Mouse (Mus musculus): ENCODE measurements around the gene Pdzd3. TPM values are rescaled to one million over a fixed set of nuclear protein-coding genes. Genes with fewer than 3 reads are reported as not detected.
A peak's percentile ranks its signal among the peaks of the same experiment; 100 is the strongest.

Pdzd3 gene
- polyA plus RNA-seq, 1 experiment from 2014 or later: not detected

DNA sequence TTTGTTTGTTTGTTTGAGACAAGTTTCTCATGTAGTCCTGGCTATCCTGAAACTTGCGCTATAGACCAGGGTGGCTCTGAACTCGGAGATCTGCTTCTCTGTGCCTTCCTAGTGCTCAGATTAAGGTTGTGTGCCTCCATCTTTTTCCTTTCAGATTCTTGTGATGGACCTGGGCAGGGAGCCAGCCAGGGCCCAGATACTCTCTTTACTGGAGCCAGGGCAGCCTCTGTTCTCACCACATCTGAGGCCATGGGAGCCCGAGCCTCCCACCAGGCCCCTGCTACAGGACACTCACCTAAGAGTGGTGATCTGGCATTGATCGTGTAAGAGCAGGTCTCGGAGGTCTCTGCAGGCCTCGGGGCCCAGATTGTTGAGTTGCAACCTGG, 3.9 kb upstream of the Pdzd3 start:
- H3K4me1 ChIP-seq (ENCODE audit: insufficient read depth): peaks cover 15% of the 10 kb centered on the region
- peak overlapping the region; percentile 37; the same call in 1 of the 2 replicates for H3K27ac ChIP-seq (ENCODE audit: low read depth)
- H3K9ac ChIP-seq (replicated peaks): no peak overlapping the region
- ATAC-seq: no peak
- WGBS (ENCODE audit: insufficient replicate concordance): 66% methylated on average over 6 of the region's 6 CpGs
- H3K4me3 ChIP-seq (ENCODE audit: low read depth, low read length): no peak overlapping the region
- no peaks in the 10 kb centered on the region for H3K9me3 ChIP-seq (ENCODE audit: low read length)
- H3K27me3 ChIP-seq (ENCODE audit: insufficient read depth, low read length): no peaks in the 10 kb centered on the region
- no peak overlapping the region for H3K4me2 ChIP-seq (ENCODE audit: low read depth, low read length)
- TF ChIP-seq CTCF (IDR thresholded peaks at IDR 0.05; ENCODE audit: low read depth) (no peak), EP300 (IDR thresholded peaks at IDR 0.05; ENCODE audit: low read depth) (no peak)
- DNase-seq: no peak
- H3K36me3 ChIP-seq (replicated peaks; ENCODE audit: insufficient read depth, low read length): 0 out of 2 replicates have a peak, but pooled peaks cover 6% of the 10 kb centered on the region

DNA sequence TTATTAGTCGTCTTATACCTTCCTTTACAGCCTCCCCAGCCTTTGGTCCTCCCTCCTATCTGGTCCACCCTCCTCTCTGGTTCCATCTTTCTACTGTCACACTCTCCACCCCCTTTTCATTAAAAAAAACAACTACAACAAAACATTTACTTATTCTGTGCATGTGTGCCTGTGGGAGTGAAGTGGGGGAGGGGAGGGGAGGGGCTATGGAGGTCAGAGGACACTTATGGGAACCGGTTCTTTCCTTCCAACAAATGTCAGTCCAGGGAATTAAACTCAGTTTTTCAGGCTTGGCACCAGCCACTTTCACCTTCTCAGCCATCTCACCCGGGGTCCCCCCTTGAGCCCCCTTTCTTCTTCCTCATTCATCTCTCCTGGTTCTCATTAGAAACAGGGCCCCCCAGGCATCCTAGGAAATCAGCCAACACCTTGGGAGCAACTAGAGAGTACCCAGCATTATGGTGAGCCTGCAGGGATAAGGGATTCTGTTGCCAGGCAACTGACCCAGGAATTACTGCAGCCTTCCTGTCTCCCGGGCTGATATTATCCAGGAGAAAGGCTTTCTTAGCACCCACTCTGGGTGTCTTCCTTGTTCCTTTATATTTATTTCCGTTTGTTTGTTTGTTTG, 3.4 kb upstream of the Pdzd3 start:
- TF ChIP-seq CTCF (IDR thresholded peaks at IDR 0.05; ENCODE audit: low read depth): no peak
- TF ChIP-seq EP300 (IDR thresholded peaks at IDR 0.05; ENCODE audit: low read depth): no peak
- H3K27me3 ChIP-seq (ENCODE audit: insufficient read depth, low read length): no peaks in the 10 kb centered on the region
- DNase-seq (no peak), ATAC-seq (no peak)
- H3K4me3 ChIP-seq (ENCODE audit: low read depth, low read length): no peak overlapping the region
- no peak overlapping the region for H3K27ac ChIP-seq (ENCODE audit: low read depth)
- peaks cover 16% of the 10 kb centered on the region for H3K4me1 ChIP-seq (ENCODE audit: insufficient read depth)
- 48% methylated on average over 5 of the region's 5 CpGs for WGBS (ENCODE audit: insufficient replicate concordance)
- H3K4me2 ChIP-seq (ENCODE audit: low read depth, low read length): no peak overlapping the region
- 0 out of 2 replicates have a peak, but pooled peaks cover 6% of the 10 kb centered on the region for H3K36me3 ChIP-seq (replicated peaks; ENCODE audit: insufficient read depth, low read length)
- no peaks in the 10 kb centered on the region for H3K9me3 ChIP-seq (ENCODE audit: low read length)
- H3K9ac ChIP-seq (replicated peaks): no peak overlapping the region

DNA sequence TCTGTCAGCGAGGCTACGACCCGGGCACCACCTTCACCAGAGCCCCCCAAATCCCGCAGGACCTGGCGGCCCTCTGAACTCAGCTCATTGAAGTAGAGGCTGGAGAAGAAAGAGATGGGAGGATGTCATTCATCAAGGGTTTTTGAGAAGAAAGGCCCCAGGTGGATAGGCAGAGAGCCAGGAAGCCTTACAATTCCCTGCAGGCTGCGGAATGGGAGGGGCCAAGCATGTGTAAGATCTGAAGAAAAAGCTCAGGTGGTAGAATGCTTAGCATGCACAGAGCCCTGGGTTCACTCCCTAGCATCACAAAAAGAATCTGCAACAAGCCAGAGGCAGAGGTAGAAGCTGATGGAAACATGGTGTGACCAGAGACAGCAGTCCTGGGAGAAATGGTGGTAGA, 2.2 kb upstream of the Pdzd3 start:
- 88% methylated on average over 6 of the region's 6 CpGs for WGBS (ENCODE audit: insufficient replicate concordance)
- TF ChIP-seq CTCF (IDR thresholded peaks at IDR 0.05; ENCODE audit: low read depth) (no peak), EP300 (IDR thresholded peaks at IDR 0.05; ENCODE audit: low read depth) (no peak)

DNA sequence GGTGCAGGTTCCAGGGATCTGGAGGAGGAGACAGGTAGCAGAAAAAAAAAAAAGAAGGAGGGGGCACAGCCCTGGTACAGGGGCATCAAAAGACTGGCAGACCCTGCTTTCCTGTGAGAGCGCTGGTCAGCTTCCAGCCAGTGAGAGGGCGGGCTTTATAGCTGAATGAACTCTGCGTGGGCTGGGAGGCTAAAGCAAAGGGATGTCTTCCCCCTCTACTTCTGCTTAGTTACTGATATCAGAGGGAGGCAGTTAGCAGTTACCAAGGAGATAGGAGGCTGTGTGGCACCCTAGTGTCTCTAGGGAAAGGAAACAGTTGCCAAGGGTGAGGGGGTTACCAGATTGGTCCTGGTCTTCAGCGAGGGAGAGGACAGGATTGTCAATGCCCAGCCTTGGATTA, 826 bp downstream of the Pdzd3 start:
- no peak overlapping the region; the same call in 1 of the 2 replicates for H3K9ac ChIP-seq (replicated peaks)
- 44% methylated on average over 4 of the region's 4 CpGs for WGBS (ENCODE audit: insufficient replicate concordance)
- H3K4me3 ChIP-seq (ENCODE audit: low read depth, low read length): no peak overlapping the region
- H3K36me3 ChIP-seq (replicated peaks; ENCODE audit: insufficient read depth, low read length): 0 out of 2 replicates have a peak, but pooled peaks cover 6% of the 10 kb centered on the region
- peaks cover 3% of the 10 kb centered on the region for H3K4me1 ChIP-seq (ENCODE audit: insufficient read depth)
- no peaks in the 10 kb centered on the region for H3K27me3 ChIP-seq (ENCODE audit: insufficient read depth, low read length)
- no peak overlapping the region for H3K27ac ChIP-seq (ENCODE audit: low read depth)
- ATAC-seq: no peak
- no peak for TF ChIP-seq CTCF (IDR thresholded peaks at IDR 0.05; ENCODE audit: low read depth)
- no peak for TF ChIP-seq EP300 (IDR thresholded peaks at IDR 0.05; ENCODE audit: low read depth)
- H3K9me3 ChIP-seq (ENCODE audit: low read length): no peaks in the 10 kb centered on the region
- no peak for DNase-seq
- H3K4me2 ChIP-seq (ENCODE audit: low read depth, low read length): no peak overlapping the region

More for the DNA sequence above, 2.2 kb upstream of the Pdzd3 start:
- Histone ChIP-seq H3K36me3 (replicated peaks; ENCODE audit: insufficient read depth, low read length) (0 out of 2 replicates have a peak, but pooled peaks cover 6% of the 10 kb centered on the region), H3K9me3 (ENCODE audit: low read length) (no peaks in the 10 kb centered on the region), H3K4me3 (ENCODE audit: low read depth, low read length) (no peak overlapping the region), H3K27ac (ENCODE audit: low read depth) (no peak overlapping the region), H3K4me2 (ENCODE audit: low read depth, low read length) (no peak overlapping the region), H3K27me3 (ENCODE audit: insufficient read depth, low read length) (no peaks in the 10 kb centered on the region), H3K9ac (replicated peaks) (no peak overlapping the region), H3K4me1 (ENCODE audit: insufficient read depth) (peaks cover 10% of the 10 kb centered on the region)
- no peak for DNase-seq
- no peak for ATAC-seq

DNA sequence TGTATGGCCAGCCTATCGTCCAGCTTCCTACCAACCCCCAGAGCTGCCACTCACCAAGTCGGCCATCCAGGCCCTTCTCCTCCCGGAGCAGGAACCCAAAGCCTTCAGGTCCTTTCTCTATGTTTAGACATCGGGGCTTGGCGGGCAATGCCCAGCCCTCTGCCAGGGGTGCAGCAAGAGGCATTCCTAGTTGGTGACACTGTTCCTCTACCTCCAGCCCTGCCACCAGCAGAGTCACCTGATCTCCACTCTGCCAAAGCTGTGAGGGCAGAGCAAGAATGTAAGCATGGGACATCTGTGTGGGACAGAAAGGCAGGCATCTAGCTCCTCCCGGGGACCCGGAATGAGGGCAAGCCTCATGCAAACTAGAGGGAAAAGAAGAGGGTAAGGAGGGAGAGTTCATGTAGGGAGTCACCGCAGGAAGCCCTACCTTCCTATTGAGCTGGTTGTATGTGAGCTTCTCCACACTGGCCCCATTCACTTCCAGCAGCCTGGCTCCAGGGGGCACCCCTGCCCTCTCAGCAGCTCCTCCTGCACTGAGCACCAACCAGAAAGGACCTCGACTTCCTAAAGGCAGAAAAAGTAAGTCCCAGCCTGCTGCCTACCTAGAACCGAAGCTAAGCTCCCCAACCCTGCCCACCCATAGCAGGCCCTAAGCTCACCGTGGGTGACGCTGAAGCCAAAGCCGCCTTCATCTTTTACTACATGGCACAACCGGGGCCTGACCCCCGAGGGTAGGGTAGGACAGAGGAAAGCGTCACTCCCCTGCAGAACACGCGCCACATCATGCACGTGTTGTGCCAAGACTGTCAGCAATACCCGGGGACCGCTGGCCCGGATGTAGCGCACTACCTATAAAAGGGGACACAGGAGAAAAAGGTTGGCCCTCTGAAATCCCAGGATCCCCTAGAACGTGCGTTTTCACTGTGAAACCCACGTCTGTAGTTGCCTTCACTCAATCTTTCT, 1.8 kb downstream of the Pdzd3 start:
- DNase-seq (peak; percentile 71), ATAC-seq (peak; percentile 82)
- no peaks in the 10 kb centered on the region for H3K27me3 ChIP-seq (ENCODE audit: insufficient read depth, low read length)
- TF ChIP-seq CTCF (IDR thresholded peaks at IDR 0.05; ENCODE audit: low read depth) (peak; percentile 83), EP300 (IDR thresholded peaks at IDR 0.05; ENCODE audit: low read depth) (no peak)
- H3K9ac ChIP-seq (replicated peaks): no peak overlapping the region
- no peak overlapping the region for H3K27ac ChIP-seq (ENCODE audit: low read depth)
- H3K9me3 ChIP-seq (ENCODE audit: low read length): no peaks in the 10 kb centered on the region
- no peak overlapping the region for H3K4me2 ChIP-seq (ENCODE audit: low read depth, low read length)
- 0 out of 2 replicates have a peak, but pooled peaks cover 6% of the 10 kb centered on the region for H3K36me3 ChIP-seq (replicated peaks; ENCODE audit: insufficient read depth, low read length)
- peaks cover 3% of the 10 kb centered on the region for H3K4me1 ChIP-seq (ENCODE audit: insufficient read depth)
- WGBS (ENCODE audit: insufficient replicate concordance): 48% methylated on average over 26 of the region's 26 CpGs
- H3K4me3 ChIP-seq (ENCODE audit: low read depth, low read length): no peak overlapping the region

DNA sequence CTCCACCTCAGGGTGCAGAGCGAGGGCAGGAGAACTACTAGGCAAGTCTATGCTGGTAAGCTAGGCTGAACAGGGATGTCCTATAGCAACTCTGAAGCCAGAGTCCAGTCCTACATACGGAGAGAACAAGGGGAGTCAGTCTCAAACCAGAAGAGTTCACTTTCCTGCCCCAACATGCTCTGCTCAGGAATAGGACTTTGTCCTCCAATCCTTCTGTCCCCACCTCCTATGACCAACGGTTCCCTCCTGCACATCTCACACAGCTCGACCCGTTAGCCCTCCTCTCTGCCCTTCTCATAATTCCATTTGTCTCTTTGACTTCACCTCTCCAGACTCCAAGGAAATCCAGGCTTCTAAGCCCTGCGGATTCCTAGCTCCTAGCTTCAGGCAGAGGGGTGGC, 3.4 kb downstream of the Pdzd3 start:
- Histone ChIP-seq H3K4me3 (ENCODE audit: low read depth, low read length) (no peak overlapping the region), H3K4me2 (ENCODE audit: low read depth, low read length) (no peak overlapping the region), H3K27ac (ENCODE audit: low read depth) (no peak overlapping the region), H3K36me3 (replicated peaks; ENCODE audit: insufficient read depth, low read length) (0 out of 2 replicates have a peak, but pooled peaks cover 2% of the 10 kb centered on the region), H3K9ac (replicated peaks) (no peak overlapping the region), H3K9me3 (ENCODE audit: low read length) (no peaks in the 10 kb centered on the region), H3K4me1 (ENCODE audit: insufficient read depth) (peaks cover 3% of the 10 kb centered on the region), H3K27me3 (ENCODE audit: insufficient read depth, low read length) (no peaks in the 10 kb centered on the region)
- DNase-seq (no peak), ATAC-seq (no peak)
- WGBS (ENCODE audit: insufficient replicate concordance): 56% methylated on average over 6 of the region's 6 CpGs
- no peak for TF ChIP-seq EP300 (IDR thresholded peaks at IDR 0.05; ENCODE audit: low read depth)
- TF ChIP-seq CTCF (IDR thresholded peaks at IDR 0.05; ENCODE audit: low read depth): no peak
